Mouse (Mus musculus) megakaryocyte, adult 5-6 weeks (primary cell): ENCODE data around the gene Srp54c. TPM values are rescaled to one million over a fixed set of nuclear protein-coding genes. Genes with fewer than 3 reads are reported as not detected.
"Not testable (repeated sequence)": the region's sequence is repeated elsewhere in the genome, so short reads cannot be mapped to it uniquely, and the experiment has no call there.

Source experiments
- ATAC-seq: 2 replicates; pipeline ENCODE4 v1.8.0; 2016; ENCODE audit warnings: mild to moderate bottlenecking, inconsistent platforms; ENCODE audit not compliant: poor library complexity, severe bottlenecking
- total RNA-seq, 2 experiments: library from RNA; stranded (forward) in 1 of 2; stranded (reverse) in 1 of 2; fragments of 153-499, 151-499 nt in 1 of 2; fragments of 221-1000, 200-1000 nt in 1 of 2; gene quantifications; 2 replicates each; pipeline versions ENCODE4 v1.2.3 to v1.2.4; 2015 to 2017

Gene Srp54c
- total RNA-seq (2015) = 47.0 and 62.3 TPM in 2 replicates
- total RNA-seq (2017) = 68.0 and 72.1 TPM in 2 replicates

- ATAC-seq = peak; percentile 89
Measured at GRCm38 (mm10) chr12:55229626-55230519, at the start of gene Srp54c. Gene Srp54c (plus strand): TSS chr12:55230168.

DNA sequence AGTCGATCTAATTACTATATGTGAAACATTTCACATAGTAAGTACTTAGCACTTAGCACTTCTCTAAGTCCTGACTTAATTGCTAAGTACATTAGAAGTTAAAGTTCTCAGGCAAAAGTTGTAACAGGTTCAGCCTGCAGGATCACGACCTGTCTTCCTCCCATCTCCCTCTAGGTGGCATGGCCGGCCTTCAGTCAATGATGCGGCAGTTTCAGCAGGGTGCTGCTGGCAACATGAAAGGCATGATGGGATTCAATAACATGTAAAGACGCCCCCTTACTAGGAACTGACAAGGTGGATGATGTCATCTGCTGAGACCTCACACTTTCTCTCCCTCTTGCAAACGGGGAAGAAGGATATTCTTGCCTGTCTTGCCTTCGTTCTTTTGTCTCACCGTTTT lies 42.3 kb upstream of the Srp54c start:
- peak; percentile 73 for ATAC-seq

GRCm38 (mm10) chr12:55189127-55189526 lies 40.8 kb upstream of the Srp54c start:
- ATAC-seq = not testable (repeated sequence)

DNA sequence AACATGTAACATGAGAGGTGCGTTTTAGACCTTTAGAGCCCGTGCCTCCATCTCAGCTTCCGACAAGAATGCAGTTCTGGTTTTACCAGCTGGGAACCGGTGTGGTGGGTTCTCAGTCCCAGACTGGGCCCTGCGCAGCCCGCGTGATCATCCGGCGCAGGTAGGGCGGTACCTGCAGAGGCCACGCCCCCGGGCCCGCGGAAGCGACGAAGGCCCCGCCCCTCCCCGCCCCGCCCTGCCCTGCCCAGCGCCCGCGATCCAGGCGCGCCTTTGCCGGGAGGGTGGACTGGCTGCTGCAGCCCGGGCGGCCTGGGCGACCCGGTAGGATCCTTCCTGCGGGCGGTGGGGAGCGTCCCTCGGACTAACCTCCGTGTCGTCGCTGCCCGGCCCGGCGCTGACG lies 30.7 kb upstream of the Srp54c start, which contains the start of gene 1700047I17Rik2:
Gene 1700047I17Rik2 (plus strand): TSS at position 287 of the 400 bp plus-strand sequence.
- ATAC-seq = peak; percentile 97

DNA sequence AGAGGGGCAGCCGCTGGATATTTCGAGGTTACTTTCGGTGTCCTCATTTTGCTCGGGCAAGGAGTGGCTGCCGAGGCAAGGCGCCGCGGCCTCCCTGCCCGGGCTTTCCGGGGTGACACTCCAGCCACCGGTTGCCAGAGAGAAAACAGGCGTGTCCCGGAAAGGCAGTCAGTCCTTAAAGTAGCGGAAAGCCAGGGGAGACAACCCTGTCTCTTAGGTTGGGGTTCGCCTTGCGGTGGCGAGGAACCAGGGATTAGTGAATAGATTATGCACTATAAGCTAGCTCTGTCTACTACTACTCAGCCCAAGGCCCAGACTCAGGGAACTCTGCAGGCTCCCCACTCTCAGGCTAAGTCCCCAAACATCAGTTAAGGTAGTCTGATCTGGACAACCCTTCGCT lies 30.2 kb upstream of the Srp54c start:
- ATAC-seq = peak; percentile 48

GRCm38 (mm10) chr12:55212944-55213343 lies 17.0 kb upstream of the Srp54c start:
- ATAC-seq = not testable (repeated sequence)

GRCm38 (mm10) chr12:55230520-55230861 lies 523 bp downstream of the Srp54c start:
- ATAC-seq = peak; percentile 55

GRCm38 (mm10) chr12:55242243-55242642 lies 12.3 kb downstream of the Srp54c start:
- not testable (repeated sequence) for ATAC-seq

- peak; percentile 69 for ATAC-seq
Measured at GRCm38 (mm10) chr12:55261950-55262349, 32.0 kb downstream of the Srp54c start.

- not testable (repeated sequence) for ATAC-seq
Measured at GRCm38 (mm10) chr12:55263385-55263784, 33.4 kb downstream of the Srp54c start.

DNA sequence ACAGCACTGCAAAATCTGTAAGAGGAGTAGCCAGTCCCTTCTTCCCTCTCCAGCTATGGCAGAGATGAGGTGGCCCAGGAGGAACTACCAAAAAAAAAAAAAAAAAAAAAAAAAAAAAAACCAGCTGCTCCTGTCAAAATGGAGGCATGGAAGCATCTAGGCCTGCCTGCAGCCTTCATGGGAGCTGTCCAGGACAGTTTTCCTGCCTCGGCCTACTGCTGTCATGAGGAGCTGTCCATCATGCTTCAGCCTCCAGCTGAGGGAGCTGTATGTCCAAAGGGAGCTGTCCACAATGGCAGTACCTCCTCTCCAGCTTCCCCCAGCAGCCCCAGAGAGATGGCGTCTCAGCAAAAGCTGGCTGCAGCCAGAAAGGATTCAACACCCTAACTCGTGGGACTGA lies 42.3 kb downstream of the Srp54c start:
- ATAC-seq = no peak

DNA sequence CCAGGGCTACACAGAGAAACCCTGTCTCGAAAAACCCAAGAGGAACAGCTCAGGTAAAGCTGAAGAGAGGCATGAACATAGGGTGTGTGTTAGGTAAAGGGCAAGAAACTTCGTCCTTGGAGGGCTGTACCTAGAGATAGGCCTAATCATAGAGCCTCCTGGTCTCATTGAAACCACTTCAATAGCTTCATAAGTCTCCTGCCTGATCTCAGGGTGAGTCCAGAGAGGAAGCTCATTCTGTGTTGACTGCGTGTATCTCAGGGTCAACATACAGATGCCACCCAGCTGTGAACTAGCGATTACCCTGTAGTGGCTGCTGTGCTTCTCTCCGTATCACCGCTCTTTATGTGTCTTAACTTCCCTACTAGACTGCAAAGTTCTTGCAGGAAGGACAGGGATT lies 47.6 kb downstream of the Srp54c start:
- ATAC-seq = not testable (repeated sequence)

DNA sequence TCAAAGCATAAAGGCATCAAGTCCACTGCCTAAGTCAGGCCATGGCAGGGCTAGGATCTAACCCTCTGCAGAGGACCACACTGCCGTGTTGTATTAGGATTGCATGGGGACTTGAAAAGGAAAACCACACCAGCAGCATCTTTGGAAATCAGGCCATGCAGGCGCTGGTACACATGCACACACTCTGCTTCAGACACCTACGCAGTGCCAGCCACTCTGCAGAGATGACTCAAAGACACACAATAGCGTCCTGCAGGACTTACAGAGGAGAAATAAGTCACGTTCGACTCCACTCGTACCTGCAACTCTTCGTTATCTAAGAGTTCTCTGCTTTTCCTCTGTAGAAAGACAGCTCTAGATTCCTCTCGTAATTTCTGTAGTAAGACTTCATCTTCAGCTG lies 68.1 kb downstream of the Srp54c start:
- no peak for ATAC-seq

DNA sequence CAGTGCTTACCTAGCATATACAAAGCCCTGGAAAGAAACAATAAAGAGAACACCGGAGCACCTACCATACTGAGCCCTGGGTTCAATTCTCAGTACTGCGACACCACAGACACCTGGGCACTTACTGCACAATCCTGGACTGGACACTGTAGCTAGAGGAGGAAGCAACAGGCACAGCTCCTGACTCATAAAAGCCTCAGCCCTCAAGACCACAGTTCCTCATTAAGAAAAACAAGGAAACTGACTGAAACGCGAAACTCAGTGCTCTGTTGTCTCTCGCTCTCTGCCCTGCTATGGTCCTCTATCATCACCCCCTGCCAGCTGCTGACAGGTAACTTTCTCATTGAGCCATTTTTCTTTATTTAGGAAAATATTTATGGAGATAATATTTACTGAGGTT lies 69.4 kb downstream of the Srp54c start, which contains the start of gene 1110008L16Rik:
Gene 1110008L16Rik (plus strand): TSS at position 242 of the 400 bp plus-strand sequence.
- peak; percentile 39 for ATAC-seq

GRCm38 (mm10) chr12:55300820-55301351 lies 70.9 kb downstream of the Srp54c start:
- no peak for ATAC-seq

DNA sequence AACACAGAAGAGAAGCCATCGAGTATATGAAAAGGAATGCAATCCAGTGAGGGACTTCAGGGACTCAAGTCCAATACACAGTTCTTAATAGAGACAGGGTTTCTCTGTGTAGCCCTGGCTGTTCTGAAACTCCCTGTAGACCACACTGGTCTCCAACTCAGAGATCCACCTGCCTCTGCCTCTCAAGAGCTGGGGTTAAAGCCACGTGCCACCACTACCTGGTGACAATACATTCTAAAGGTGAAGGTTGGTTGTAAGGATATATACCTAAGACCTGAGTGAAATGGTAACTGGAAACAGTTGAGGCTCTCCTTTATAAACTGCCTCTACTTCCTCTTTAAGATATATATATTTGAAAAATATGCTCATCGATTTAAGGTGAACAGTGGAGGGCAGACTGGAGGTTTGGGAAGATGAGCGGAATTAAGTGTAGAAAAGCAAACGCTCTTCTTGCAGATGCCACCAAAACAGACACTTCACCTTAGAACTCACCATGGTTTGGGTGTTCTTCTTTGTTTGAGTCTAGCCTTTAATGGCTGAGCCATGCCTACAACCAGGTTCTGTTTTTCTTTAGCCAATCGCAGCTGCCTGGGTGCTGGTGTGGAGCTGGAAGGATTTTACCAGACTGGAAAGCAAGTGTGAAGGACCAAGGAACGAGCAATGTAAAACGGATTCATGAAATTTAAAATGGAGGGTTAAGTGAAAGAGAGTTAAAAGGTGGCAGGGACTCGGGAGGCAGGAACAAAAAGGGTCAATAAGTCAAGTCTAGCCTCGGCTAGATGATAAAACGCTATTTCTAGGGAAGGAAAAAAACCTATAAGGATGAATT lies 71.7 kb downstream of the Srp54c start:
- peak; percentile 25 for ATAC-seq

DNA sequence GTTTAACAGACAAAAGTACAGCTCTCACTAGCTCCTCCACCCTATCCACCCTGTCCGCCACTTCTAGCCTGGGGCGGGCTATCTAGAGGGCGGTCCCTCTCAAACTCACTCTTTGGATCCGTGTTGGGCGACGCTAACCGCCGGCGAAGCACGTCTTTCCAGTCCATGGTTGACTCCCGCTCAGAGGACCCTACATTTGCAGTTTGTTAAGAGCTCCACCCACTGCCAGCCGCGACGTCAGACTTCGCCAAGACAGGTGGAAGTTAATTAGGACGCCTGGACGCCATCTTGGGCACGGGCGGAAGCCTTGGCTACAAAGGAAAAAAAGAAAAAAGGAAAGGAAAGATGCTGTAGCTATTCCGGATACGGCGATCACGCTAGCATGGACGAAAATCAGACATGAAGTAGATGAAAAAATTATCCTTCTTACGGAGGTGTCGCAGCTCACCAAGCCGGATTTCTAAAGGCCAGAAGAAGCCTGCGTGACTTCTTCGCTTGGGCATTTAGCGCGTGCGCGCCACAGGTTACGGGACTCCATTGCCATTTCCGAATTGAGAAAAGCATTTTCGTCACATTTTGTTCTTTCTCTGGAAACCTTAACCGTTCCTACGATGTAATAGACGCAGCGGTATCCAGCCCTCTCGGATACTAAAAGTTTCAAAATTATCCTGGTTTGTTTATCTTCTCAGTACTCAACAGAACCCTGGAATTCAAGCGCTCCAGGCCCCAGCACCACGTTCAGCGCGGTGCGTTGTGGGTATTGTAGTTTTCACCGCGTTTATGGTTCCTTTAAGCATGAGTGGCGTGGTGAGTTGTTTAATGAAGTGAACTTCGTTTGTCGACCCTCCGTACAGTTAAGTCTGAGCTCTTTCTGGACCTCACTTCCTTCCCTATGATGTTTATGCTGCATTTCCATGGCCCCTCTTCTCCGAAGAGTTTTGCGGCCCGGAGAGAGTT lies 72.8 kb downstream of the Srp54c start, which contains the start of gene Ppp2r3c:
Gene Ppp2r3c (minus strand): TSS at position 514 of the 957 bp plus-strand sequence.
- peak; percentile 88 for ATAC-seq

GRCm38 (mm10) chr12:55306371-55306770 lies 76.4 kb downstream of the Srp54c start:
- no peak for ATAC-seq

GRCm38 (mm10) chr12:55307566-55307965 lies 77.6 kb downstream of the Srp54c start:
- no peak for ATAC-seq

DNA sequence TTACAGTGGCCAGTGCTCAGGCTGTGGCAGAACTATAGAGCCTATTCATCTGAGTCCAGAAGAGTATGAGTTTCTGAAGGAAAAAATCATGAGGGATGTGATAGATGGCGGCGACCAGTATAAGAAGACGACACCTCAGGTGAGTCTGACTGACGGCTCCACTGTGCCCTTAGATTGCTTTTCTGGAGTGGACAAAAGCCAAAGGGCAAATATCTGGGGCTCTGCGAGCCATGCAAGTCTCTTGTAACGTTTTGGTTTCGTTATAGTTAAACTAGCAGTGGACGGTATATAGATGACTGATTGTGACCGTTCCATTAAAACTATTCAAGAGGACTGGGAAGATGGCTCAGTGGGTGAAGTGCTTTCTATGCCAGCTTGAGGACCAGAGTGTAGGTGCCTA lies 78.8 kb downstream of the Srp54c start:
- no peak for ATAC-seq
